Mouse (Mus musculus) layer of hippocampus, adult 18-20 months (tissue): ENCODE data around the gene Tnfrsf9. TPM values are rescaled to one million over a fixed set of nuclear protein-coding genes. Genes with fewer than 3 reads are reported as not detected.

Experiments
- DNase-seq, 2 experiments: peaks; one replicate each; pipeline ENCODE4 v3.0.0; 2022; ENCODE audit warnings: low spot score in 2 of 2
- total RNA-seq, 2 experiments: library from RNA; stranded (reverse); gene quantifications; 2 replicates each; pipeline ENCODE4 v1.2.3; 2021

The Tnfrsf9 gene
- total RNA-seq, 2 experiments from 2014 or later = 0.82 to 0.89 TPM

DNA sequence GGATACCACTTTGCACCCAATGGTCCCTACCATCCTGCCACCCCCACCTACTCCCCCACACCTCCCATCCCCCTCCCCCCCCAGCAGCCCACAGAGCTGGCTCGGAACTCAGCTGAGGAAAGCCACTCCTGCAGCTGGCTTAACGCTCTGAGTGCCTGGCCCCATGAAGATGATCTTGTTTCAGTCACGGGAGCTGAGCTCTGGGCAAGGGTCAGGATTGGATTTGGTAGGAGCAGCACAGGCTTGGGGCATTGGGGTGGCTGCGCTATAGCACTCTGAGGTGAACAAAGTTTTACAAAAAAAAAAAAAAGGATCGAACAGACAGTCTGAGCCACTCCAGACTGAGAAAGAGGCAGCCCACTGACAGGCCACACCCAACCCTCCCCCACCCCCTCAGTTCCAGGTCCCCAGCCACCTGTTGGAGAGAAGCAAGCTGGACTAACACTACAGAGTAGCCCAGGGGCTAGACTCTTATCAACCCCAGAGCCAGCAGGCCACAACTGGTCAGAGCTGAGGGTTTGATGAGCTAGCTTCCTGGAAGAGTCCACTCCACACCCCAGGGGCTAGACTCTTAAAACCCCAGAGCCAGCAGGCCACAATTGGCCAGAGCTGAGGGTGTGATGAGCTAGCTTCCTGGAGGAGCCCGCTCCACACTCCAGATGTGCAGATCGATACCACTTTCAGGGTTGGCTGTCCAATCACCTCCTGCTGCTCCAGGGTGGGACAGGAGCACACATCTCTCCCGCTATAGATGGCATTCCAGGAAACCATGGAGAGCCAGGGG lies 19.5 kb upstream of the Tnfrsf9 start:
- DNase-seq = no peak

DNA sequence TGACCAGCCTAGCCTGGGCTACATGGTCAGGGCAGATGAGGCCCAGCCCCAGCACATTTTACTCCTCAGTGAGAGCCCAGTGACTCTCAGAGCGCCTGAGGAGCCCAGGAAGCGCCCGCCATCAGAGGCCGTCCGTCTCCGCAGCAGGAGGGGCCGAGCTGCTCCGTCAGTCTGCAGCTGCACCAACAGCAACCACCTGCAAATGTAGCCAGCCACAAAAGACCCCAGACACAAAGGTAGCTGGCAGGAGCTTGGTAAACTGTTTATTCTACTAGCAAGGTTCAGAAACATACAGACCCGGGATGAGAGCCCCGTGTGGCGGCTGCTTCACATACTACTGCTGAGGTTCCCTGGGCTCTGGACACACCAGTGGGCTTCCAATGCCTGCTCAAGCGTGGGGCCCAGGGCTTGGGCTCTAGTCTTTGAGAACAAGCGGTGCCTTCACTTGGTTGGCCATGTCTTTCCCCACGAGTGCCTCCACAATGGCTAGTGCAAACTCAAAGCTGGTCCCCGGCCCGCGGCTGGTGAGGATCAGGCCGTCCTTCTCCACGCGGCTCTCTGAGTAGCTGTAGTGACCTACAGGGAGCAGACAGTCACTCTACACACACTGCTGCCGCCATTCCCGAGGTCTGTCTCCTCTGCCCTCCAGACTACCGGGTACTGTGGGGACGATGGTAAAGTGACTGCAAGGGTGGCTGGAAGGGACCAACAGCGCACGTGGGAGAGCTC lies 17.3 kb upstream of the Tnfrsf9 start:
- no peak for DNase-seq

DNA sequence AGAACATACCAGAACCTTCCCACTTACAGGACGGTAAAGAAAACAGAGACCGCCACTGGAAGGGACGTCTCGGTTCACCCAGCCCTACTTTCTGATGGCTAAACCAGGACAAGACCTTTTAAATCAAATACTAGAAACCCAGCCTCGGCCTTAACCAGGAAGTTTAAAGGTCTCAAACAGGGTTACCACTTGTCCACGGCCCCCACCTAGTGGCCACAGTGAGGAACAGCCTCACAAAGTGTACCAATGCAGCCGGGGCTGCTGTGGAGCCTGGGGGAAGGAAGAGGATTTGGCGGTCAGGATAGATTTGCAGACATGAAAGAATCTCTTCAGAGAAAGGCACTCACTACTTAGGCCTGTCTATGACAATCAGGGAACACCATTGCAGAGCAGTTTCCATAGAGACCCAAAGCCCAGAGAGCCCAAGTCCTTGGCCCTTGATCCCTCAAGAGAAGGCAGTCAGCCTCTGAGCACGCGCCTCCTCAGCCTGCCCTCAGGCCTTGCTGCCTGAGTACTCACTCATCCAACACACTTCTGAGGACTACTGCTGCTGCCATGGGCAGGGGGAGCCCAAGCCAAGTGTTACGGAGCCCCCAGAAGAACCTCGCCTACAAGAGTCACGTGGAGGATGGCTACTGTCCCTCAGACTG lies 15.5 kb upstream of the Tnfrsf9 start:
- DNase-seq = peak in 1 of 2 experiments; percentile 74

DNA sequence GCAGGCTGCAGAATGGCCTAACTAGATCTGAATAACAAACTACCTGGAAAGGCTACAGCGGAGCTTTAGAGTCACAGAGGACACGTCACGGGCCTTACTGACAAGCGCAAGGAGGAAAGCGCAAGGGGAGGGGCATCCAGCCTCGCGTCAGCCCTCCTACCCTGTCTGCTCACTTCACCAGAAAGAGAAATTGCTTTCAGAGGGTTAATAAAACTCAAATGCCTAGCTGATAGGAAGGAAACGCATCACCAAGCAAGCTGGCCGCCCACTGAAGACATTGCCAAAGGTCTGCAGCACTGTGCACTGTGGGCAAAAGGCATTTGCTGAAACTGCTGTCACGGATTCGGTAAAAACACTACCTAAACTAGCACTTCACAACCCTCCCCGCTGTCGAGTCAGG lies 13.9 kb upstream of the Tnfrsf9 start:
- DNase-seq = no peak

DNA sequence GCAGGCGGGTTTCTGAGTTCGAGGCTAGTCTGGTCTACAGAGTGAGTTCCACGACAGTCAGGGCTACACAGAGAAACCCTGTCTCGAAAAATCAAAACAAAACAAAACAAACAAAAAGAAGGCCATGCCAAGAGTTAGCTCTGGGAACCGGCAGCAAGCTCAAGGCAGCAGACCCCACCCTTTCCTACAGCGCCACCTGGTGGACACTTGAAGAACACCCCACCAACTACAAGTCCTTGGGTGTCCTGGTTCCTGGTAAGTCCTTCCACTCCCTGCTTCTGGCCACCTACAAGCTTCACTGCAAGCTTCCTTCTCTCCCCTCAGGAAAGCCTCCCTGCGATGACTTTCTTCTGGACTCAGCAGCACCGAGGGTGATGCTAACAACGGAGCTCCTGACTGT lies 12.7 kb upstream of the Tnfrsf9 start:
- peak; percentile 71 to 77 for DNase-seq

DNA sequence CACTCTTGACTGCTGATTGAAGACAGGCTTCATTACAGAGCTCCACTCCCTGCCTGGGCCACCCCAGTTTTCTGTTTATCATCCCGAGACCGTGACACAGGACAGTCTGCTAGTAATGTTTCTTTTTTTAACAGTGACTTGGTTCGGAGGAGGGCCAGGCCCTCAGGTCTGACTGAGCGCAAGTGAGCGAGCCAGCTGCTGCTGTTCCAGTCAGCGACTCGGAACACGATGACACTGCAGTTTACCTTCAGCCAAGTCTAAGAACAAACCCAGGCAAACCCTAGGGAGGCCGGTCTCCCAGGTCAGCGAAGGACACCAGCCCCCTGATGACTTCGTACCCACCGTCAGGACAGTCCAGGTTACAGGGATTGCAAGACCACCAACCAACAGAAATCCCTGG lies 12.3 kb upstream of the Tnfrsf9 start:
- no peak for DNase-seq

DNA sequence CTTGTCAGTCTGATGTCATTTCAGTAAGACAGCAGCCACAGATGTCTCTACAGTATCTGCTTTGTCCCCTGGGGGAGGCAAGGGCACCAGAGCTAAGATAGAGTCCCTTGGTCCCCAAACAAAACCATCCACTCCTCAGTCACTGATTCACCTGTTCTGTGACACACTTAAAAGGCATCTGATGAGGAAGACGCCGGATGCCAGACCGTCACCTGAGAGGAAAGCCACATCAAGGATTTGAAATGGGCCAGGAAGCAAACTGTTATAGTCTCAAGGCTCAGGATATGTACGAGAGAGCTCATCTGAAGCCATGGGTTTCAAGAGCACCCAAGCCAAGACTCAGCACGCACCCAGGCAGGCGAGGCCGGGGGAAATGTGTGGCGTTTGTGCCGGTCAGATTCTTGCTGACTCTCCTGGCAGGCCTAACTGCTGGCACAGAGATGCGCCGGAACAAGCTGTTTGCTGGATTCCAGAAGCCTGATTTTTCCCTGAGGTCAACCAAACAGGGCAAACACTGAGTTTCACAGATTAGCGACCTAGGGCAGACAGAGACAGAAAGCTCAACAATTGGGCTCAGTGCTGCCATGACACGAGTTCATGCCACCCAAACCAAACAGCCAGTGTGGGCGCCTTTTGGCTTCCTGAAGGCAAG lies 11.1 kb upstream of the Tnfrsf9 start:
- no peak for DNase-seq

DNA sequence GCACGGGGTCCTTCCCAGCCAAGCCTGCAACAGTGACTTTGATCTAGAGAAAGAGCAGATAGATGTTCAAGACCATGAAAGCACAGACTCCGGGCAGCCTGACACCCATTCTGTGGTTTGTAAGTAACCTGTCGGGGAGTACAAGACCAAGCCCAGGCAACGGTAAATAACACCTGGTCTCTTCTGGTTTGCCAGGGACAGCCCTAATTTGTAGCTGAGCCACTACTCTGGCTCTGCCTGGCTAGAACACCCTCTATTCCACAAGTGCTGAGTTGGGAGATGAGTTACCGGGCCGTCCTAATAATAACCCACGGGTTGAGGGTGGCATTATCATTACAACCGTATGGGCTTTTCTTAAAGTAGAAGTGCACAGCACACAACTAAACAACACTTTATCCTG lies 7.3 kb upstream of the Tnfrsf9 start:
- no peak for DNase-seq

DNA sequence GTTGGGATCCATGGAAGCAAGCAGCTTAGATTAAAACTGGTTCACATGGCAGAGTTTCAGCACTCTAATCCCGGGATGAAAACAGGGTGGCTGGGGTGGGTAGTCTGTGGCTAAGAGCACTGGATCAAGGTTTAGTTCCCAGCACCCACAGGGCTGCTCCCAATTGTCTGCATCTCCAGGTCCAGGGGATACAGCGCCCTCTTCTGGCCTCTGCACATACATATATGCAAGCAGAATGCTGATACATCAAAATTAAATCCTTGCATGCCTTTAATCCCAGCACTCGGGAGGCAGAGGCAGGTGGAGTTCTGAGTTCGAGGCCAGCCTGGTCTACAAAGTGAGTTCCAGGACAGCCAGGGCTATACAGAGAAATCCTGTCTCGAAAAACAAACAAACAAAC lies 5.8 kb upstream of the Tnfrsf9 start:
- peak in 1 of 2 experiments; percentile 30 for DNase-seq

DNA sequence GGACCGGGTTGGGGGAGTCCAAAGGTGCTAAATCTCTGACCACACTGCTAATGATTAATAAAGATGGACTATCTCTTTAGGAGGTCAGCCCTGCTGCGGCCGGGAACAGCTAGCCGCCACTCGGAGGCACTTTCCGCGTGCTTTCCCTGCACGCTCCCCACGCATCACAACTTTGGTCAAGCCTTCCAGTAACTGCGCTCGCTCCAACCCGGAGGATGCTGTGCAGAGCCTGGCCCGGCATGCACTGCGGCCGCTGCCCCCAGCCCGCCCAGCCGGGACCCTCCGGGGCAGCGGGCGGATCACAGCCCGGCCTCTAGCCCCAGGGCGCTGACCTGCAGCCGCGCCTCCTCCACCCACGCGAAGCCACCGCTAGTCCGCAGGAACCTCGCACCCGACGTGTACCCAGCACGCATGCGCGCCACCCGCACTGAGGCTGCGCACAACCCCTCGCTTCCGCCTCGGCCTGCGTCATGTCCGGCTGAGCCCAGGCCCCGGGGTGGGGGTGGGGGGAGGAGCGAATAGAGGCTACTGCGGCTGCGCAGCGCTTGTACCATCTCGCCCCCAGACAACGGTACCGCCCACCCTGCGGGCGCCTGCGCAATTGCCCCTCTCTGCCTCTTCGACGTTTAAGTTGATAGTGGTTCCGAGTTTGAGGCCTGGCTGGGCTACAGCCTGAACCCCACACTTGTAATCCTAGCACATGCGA lies 4.8 kb upstream of the Tnfrsf9 start:
- DNase-seq = peak; percentile 97 to 98

DNA sequence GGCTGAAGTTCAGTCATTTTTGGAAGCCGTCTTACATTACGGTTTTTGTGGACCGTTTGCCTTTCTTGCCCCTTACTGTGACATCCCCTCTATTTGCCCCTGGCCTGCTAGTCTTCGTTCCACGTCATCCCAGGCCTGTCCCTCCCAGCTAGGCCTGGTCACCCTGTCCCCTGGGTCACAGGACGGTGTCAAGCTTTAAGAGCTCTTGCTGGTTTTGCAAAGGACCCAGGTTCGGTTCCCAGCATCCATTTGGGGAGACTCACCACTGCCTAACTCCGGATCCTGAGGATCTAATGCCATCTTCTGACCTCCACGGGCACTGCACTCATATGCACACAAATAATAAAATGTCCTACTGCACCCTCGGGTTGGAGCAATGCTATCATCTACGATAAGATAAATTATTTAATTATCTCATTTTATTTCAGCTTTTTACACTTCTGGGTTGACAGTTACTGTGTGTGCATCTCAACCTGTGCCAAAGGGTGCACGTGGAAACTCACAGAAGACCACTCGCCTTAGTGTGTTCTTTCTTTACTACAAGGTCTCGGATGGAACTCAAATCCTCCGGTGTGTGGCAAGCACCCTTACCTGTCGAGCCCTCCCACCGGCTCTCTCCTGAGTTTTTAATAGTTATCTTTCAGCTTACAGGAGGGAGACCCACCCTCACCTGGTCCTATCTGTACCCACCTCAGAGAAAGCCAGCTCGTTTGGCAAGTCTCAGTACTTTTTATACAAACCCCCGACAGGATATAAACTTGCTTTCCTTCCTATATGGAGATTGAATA lies 4.0 kb upstream of the Tnfrsf9 start:
- DNase-seq = no peak

DNA sequence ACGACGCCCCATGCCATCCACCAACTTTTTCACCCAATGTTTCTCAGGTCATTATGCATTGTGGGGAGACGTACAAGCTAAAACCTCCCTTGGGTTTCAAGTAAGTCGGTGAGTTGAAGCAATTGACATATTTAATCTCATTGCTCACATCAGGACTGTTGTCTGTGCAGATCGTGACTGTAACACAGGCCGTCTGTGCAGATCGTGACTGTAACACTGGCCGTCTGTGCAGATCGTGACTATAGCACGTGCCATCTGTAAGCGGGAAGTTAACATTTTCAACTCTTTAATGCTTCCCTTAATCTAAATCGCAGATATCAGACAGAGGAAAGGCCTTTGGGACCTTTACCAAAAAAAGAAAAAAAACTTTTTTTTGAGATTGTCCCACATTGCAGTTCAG lies 619 bp upstream of the Tnfrsf9 start:
- DNase-seq = peak in 1 of 2 experiments; percentile 24

DNA sequence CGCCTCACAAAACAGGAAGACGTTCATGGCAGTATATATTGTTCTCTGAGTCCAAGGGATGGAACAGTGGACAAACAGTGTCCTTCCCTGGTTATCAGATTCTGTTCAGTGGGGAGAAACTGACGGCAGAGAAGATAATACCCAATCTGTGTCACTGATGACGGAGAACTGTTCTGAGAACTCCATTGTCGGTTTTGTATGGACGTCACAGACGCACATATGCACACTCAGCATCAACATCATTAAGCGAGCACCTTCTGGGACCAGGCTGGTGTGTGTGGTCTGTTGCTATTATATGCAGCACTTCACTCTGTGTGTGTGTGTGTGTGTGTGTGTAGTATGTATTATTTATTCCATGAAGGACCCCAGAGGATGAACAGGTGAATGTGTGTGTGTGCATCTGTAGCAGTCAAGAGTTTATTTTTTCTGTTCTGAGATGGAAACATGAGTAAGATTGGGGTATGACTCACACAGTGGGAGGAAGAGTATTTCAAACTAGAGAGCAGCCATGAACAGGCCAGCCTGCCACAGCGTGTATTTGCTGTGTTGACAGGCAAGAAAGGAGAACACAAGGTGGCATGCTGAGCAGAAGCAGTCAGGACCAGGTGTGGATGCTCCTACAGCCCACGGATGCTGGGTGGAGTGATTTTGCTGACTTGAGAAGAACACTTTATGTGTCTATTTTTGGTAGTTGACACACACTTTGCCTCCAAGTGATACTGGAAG lies 982 bp downstream of the Tnfrsf9 start:
- peak in 1 of 2 experiments; percentile 50 for DNase-seq

DNA sequence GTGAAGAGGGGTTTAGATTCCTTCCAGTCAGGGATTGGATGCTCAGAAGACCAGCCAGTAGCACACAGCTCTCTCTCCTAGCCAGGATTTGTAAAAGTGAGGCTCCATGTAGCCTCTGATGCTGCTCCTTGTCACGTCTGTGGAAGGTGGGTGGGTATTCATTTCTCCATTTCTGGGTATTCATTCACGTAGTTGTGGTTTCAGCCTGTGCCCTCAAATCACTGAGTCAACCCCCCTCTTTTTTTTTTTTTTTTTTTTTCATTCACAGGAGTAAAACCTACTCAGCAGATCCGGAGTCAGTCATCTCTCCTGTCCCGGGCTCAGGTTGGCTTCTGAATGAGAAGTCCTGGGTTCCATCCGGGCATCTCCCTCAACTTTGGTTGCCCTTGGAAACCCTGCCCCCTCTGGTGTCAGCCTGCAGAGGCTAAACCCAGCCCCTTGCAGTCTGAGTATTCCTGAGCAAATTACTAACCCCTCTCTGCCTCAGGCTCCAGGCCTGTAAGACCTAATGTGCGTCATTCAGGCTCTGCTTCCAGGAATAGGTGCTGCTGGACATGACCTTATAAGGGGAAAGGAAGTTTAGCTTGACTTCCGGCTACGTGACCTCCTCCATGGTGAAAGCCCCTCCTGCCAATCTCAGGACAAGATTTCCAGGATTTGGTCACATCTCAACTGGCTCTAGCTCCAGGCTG lies 3.1 kb downstream of the Tnfrsf9 start:
- DNase-seq = no peak

DNA sequence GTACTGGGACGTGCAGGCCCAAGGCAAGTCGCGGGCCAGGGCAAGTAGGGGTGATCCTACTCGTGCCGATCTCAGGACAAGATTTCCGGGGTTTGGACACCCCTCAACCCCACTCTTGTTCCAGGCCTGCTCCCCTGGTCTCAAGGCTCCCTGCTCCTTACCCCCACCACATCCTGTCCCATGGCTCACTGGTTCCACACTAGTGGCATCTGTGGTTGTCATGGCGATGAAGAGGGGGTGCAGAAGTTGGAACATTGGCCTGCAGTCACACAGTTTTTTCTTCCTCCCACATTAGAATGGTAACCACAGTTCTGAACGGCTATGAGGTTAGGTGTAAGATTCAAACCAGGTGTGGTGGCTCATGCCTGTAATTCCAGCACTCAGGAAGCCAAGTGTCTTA lies 6.8 kb downstream of the Tnfrsf9 start:
- no peak for DNase-seq

DNA sequence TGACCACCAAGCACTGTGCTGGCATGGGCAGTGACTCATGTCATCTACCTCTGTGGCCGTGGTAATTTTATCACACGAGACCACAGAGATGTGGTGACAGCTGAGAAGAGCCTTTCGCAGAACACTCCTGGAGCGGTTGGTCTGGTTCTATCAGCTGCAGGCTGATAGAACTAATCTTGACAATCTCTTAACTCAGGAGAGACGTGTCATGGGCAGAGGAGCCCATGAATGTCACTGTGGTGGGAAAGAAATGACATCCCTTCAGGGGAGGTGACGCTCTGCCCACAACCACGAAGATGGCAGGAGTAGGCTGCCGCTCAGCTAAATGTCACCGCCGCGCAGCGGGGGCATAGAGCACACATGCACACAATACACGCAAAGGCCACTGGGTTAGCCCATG lies 9.9 kb downstream of the Tnfrsf9 start:
- no peak for DNase-seq

DNA sequence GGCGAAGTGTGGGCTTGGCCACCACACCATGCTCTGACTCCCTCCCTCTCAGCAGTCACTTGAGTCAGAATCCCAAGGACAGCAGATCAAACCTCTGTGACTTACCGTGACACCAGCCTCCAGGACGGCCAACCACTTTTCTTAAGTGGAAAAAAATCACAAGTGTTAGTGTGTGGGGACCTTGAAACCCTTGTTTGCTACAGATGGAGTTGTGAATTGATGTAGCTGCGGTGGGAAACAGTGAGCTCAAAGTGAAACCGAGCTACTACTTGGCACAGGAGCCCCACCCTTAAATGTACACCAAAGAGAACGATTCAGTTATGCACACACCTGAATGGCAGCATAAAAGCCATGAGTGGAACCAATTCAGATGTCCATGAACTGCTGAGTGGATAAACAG lies 10.6 kb downstream of the Tnfrsf9 start:
- no peak for DNase-seq

DNA sequence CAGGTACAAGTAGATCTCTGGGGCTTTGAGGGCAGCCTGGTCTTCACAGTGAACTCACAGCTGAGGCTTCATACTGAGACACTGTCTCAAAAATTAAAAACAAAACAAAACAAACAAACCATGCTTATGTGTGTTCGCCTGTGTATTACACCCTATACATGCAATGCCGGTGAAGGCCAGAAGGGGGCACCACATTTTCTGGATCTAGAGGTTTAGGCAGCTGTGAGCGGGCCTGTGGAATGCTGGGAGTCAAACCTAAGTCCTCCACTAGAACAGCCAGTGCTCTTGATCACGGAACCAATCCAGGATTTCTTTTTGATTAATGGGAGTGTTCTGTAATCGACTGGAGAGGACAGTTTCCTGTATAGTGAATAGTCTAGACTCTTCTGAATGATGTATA lies 11.6 kb downstream of the Tnfrsf9 start:
- DNase-seq = no peak
